Mouse (Mus musculus) spleen, adult 10 weeks (tissue): ENCODE data around the gene Heatr5a. TPM values are rescaled to one million over a fixed set of nuclear protein-coding genes. Genes with fewer than 3 reads are reported as not detected.

Experiments
- polyA plus RNA-seq: library from polyadenylated mRNA; stranded (reverse); fragments of 350-450 nt; fragmentation: Illumina TruSeq; extraction: RNeasy Lipid Tissue Mini Kit (QIAGEN cat#74804); gene quantifications from one replicate; pipeline ENCODE4 v1.2.3, GENCODE M21; 2015; ENCODE audit warnings: low replicate concordance; ENCODE audit not compliant: insufficient read depth

Heatr5a gene
- 15.0 TPM for polyA plus RNA-seq

GRCm38 (mm10) chr12:51971070-51971664 lies at the start of gene Heatr5a:
TSS of gene Heatr5a (minus strand) at chr12:51971321.

GRCm38 (mm10) chr12:52005877-52006632 lies 34.9 kb upstream of the Heatr5a start, which contains the start of gene Dtd2:
TSS of gene Dtd2 (minus strand) at chr12:52006501.

GRCm38 (mm10) chr12:51829290-51830076 lies 141.6 kb downstream of the Heatr5a start, which contains the start of gene Hectd1:
TSS of gene Hectd1 (minus strand) at chr12:51829536.

Other genes starting within 250 kb of the Heatr5a start
- gene Hectd1, start 141.8 kb downstream of the Heatr5a start, polyA plus RNA-seq = 82.2 TPM
- gene Dtd2, start 35.2 kb upstream of the Heatr5a start, polyA plus RNA-seq = 6.9 TPM
- 2.0 TPM for gene Gpr33, start 56.7 kb upstream of the Heatr5a start, polyA plus RNA-seq
- 5.5 TPM for gene Nubpl, start 126.4 kb upstream of the Heatr5a start, polyA plus RNA-seq